Mouse (Mus musculus) intestine, embryonic 14.5 days (tissue): ENCODE results near the gene Fbln5. TPM values are rescaled to one million over a fixed set of nuclear protein-coding genes. Genes with fewer than 3 reads are reported as not detected.
A peak's percentile ranks its signal among the peaks of the same experiment; 100 is the strongest.

ENCODE experiments used
- ATAC-seq: fragments of 200-750 bp; cut with Nextera tagmentation; replicated peaks from 2 replicates; pipeline ENCODE4 v1.8.0; 2017; ENCODE audit warnings: low read depth, moderate number of reproducible peaks, moderate TSS enrichment, moderate library complexity; ENCODE audit not compliant: low FRiP score, low TSS enrichment
- DNase-seq: peaks from one replicate; pipeline ENCODE4 v3.0.0-alpha.2; 2018; ENCODE audit warnings: low spot score
- H3K27ac ChIP-seq: fragments of 300-500 bp; sonication (generic); 2 replicates; pipeline ENCODE4 v1.5.1; 2014; ENCODE audit warnings: low read depth, mild to moderate bottlenecking, control low read depth
- H3K27me3 ChIP-seq: fragments of 300-500 bp; sonication (generic); replicated peaks from 2 replicates; pipeline ENCODE4 v1.6.1; 2014; ENCODE audit warnings: low read length, control low read depth; ENCODE audit not compliant: control insufficient read depth, insufficient read depth
- H3K36me3 ChIP-seq: fragments of 300-500 bp; sonication (generic); 2 replicates; pipeline ENCODE4 v1.6.1; 2014; ENCODE audit warnings: low read length, control low read depth; ENCODE audit not compliant: control insufficient read depth, insufficient read depth
- H3K4me1 ChIP-seq: fragments of 300-500 bp; sonication (generic); replicated peaks from 2 replicates; pipeline ENCODE4 v1.6.1; 2014; ENCODE audit warnings: low read length, control low read depth, mixed read lengths; ENCODE audit not compliant: control insufficient read depth, insufficient read depth
- H3K4me2 ChIP-seq: fragments of 300-500 bp; sonication (generic); 2 replicates; pipeline ENCODE4 v1.6.1; 2014; ENCODE audit warnings: low read length
- H3K4me3 ChIP-seq: fragments of 300-500 bp; sonication (generic); 2 replicates; pipeline ENCODE4 v1.5.1; 2014; ENCODE audit warnings: low read depth, low read length, control low read depth, mixed read lengths
- H3K9ac ChIP-seq: fragments of 300-500 bp; sonication (generic); 2 replicates; pipeline ENCODE4 v1.6.1; 2014; ENCODE audit warnings: mild to moderate bottlenecking, low read length
- H3K9me3 ChIP-seq: fragments of 300-500 bp; sonication (generic); 2 replicates; pipeline ENCODE4 v1.6.1; 2016; ENCODE audit warnings: low read length, control low read depth; ENCODE audit not compliant: control insufficient read depth
- WGBS: fragments of 180-500 bp; shearing (Covaris S2); extraction: QIAGEN DNeasy Blood & Tissue Kit; methylation state at CpG from one replicate; pipeline ENCODE4 v1.1.7; 2014; 5-methylcytosine and 5-hydroxymethylcytosine counted together
- polyA plus RNA-seq: library from polyadenylated mRNA; unstranded; fragments of >200 nt; fragmentation: Nextera tagmentation; extraction: Ambion mirVana; gene quantifications from 2 replicates; pipeline ENCODE4 v1.2.1, GENCODE M21; 2014

The Fbln5 gene
- polyA plus RNA-seq: 42.4 and 44.0 TPM in 2 replicates

DNA sequence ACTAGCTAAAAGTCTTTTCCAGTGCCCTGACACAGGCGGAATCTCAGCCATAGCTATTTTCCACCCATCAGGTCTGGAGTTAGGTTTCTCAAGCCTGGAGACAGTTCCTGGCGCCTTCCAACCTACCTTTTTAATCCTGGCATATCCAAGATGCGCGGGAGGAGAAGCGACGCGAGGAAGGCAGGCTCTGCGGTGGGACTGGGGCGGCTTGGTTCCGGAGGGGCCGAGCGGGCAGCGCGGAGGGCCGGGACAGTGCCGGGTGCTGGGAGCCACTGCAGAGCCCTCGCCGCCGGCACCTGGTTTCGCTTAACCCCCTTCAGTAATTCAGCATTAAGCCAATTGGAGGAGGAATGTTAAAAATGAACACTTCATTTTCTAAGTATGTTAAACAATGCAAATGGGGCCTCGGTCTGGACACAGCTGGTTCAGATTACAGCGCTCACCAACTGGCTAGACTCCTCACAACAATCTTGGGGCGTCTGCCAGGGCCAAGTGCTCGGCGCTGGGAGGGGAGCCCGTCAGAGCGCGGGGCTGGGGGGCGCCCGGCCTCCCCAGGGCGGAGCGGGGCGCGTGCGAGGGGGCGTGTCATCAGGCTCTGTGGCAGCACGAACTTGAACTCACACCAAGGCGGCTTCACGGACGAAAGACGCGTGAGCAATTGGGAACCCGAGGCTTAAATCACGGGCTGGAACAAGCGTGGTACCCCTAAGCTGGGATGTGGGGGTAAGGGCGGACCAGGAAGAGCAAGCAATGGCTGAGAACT is at the start of gene Fbln5:
Fbln5 (minus strand) TSS at position 448 of the 763 bp plus-strand sequence.
- Histone ChIP-seq H3K27me3 (no peaks in the 10 kb centered on the region; the same call in 1 of the 2 replicates), H3K4me2 (peak within 1 kb of the TSS; percentile 94), H3K9ac (peak within 1 kb of the TSS; percentile 44), H3K36me3 (no peaks in the 10 kb centered on the region), H3K4me1 (no peaks in the 10 kb centered on the region; the same call in 1 of the 2 replicates), H3K4me3 (peak within 1 kb of the TSS; percentile 41), H3K9me3 (no peaks in the 10 kb centered on the region), H3K27ac (peak within 1 kb of the TSS; percentile 76)
- ATAC-seq (peak; percentile 76), DNase-seq (peak; percentile 74)
- WGBS: 1% methylated on average over 46 of the region's 46 CpGs

DNA sequence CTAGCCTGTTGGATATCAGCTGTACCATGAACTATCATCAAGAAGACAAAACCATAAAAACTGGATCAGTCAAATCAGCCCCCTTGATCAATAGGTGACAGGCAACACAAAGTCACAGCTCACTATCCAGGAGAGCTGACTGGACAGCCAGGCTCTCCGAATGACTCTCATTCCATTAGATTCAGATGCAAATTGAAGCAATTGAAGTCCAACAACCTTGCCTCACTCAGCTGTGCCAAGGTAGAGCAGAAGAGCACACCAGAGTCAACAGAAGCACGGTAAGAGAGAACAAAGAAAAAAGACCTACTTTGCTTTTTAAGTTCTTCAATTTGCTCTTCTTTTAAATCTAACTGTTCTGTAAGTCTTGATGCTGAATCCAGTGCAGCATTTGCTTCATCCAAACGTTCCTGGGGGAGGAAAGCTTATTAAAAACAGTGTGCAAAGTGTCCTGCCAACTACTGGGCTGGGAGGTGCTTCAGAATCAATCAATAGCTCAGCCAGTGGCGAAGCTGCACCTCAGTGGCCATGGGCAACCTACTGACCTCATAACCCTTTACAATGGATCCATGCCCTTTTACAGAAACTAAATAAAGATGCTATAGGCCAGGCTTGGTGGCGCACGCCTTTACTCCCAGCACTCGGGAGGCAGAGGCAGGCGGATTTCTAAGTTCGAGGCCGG is 43.6 kb upstream of the Fbln5 start:
- H3K4me2 ChIP-seq: no peak overlapping the region
- H3K9ac ChIP-seq: no peak overlapping the region
- H3K9me3 ChIP-seq: no peaks in the 10 kb centered on the region
- ATAC-seq: no peak
- H3K4me3 ChIP-seq: no peak overlapping the region
- DNase-seq: no peak
- WGBS: 88% methylated on average over 10 of the region's 10 CpGs
- H3K27me3 ChIP-seq: no peaks in the 10 kb centered on the region
- H3K27ac ChIP-seq: no peak overlapping the region
- no peaks in the 10 kb centered on the region for H3K4me1 ChIP-seq
- H3K36me3 ChIP-seq: peaks cover 34% of the 10 kb centered on the region

DNA sequence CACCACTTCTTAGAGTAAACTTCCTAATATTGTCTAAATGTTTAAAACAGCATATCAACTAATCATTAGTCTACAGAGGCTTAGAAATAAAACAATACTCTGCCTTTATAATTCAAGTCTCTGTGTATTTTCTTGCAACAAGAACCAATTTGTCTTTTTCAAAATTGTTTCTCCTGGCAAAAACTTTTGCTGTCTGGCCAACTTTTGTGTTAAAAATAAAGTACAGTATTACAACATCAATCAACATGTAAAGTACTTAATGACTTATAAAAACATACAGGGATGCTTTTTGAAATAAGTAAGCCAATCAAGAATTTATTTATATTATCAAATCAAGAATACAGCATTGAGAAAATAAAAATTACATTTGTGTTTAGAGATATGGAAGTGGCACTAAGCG is 41.4 kb upstream of the Fbln5 start:
- Histone ChIP-seq H3K9ac (no peak overlapping the region), H3K27ac (no peak overlapping the region), H3K4me1 (no peaks in the 10 kb centered on the region), H3K9me3 (no peaks in the 10 kb centered on the region), H3K4me3 (no peak overlapping the region), H3K27me3 (no peaks in the 10 kb centered on the region), H3K4me2 (no peak overlapping the region), H3K36me3 (peaks cover 24% of the 10 kb centered on the region)
- WGBS: 87% methylated on average over 1 of the region's 1 CpGs
- ATAC-seq: no peak
- no peak for DNase-seq

DNA sequence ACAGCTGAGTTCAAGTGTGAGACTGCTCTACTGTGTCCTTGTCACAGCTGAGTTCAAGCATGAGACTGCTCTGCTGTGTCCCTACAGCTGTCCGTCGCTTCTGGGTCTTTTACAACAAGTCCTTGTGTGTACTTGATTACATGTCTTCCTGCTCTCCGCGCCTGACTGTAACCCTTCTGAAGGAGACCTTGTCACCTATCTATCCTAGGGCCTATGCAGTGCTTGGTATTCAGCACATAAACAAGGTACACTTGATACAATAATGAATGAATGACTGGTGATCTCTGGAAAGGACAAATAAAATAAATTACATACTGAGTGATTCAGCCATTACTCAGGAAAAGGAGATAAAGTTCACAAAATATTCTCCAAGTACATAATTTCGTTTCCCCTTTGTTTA is 39.2 kb upstream of the Fbln5 start:
- peaks cover 17% of the 10 kb centered on the region for H3K36me3 ChIP-seq
- H3K9ac ChIP-seq: no peak overlapping the region
- H3K27ac ChIP-seq: no peak overlapping the region
- H3K4me2 ChIP-seq: no peak overlapping the region
- no peaks in the 10 kb centered on the region for H3K9me3 ChIP-seq
- WGBS: 91% methylated on average over 5 of the region's 5 CpGs
- H3K4me1 ChIP-seq: no peaks in the 10 kb centered on the region
- H3K4me3 ChIP-seq: no peak overlapping the region
- DNase-seq: no peak
- H3K27me3 ChIP-seq: no peaks in the 10 kb centered on the region
- no peak for ATAC-seq

DNA sequence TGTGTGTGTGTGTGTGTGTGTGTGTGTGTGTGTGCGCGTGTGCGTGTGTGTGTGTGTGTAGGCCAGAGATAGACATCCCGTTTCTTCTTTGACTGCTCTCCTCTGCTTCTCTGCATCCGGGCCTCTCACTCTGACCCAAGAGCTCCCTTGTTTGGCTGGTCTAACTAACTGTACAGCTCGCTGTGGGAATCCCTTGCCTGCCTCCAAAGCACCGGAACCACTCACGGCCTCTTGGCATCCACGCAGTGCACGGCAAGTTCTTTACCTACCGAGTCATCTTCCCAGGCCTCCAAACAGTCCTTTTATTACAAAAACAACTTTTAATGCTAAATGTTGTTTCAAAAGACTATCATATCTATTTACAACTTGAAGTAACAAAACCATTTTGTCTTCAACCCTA is 35.5 kb upstream of the Fbln5 start:
- Histone ChIP-seq H3K9me3 (no peaks in the 10 kb centered on the region), H3K4me3 (no peak overlapping the region), H3K4me1 (no peaks in the 10 kb centered on the region), H3K27me3 (no peaks in the 10 kb centered on the region), H3K4me2 (no peak overlapping the region), H3K27ac (no peak overlapping the region), H3K36me3 (no peaks in the 10 kb centered on the region; the same call in 1 of the 2 replicates), H3K9ac (no peak overlapping the region)
- DNase-seq: no peak
- 94% methylated on average over 11 of the region's 11 CpGs for WGBS
- no peak for ATAC-seq

DNA sequence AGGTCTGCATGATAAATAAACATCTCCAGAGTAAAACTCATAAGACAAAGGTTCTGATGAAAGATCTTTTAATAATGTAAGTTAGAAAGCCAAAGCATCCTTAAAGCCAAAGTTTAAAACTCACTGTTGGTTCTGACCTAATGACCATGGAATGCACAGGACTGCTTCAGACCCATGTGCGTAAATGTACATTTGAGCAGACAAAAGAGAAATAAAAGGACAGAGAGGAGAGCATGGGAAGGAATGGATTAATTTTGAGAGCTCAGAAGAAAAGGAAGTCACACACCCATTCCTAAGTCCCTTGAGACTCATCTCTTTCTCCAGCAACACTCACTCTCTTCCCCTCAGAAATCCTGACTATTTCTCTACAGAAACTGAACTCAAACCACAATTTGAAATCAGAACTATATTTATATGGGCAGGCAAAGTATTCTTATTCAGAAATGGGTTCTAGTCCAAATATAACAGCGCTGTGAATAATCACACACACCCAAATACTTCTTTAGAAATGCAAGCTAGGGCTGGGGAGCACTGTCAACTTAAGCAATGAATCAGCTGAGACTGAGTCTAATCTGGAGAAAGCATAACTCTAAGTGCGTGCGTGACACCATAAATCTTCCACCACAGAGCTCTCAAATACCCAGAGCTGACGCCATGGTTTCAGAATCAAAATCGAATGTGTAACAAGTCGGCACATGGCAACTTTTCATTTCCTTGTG is 33.1 kb upstream of the Fbln5 start:
- no peaks in the 10 kb centered on the region for H3K27me3 ChIP-seq
- no peak for DNase-seq
- H3K4me3 ChIP-seq: no peak overlapping the region
- no peak overlapping the region for H3K9ac ChIP-seq
- H3K36me3 ChIP-seq: no peaks in the 10 kb centered on the region
- no peaks in the 10 kb centered on the region for H3K9me3 ChIP-seq
- no peaks in the 10 kb centered on the region for H3K4me1 ChIP-seq
- WGBS: 75% methylated on average over 7 of the region's 7 CpGs
- no peak overlapping the region for H3K4me2 ChIP-seq
- H3K27ac ChIP-seq: no peak overlapping the region
- ATAC-seq: no peak

DNA sequence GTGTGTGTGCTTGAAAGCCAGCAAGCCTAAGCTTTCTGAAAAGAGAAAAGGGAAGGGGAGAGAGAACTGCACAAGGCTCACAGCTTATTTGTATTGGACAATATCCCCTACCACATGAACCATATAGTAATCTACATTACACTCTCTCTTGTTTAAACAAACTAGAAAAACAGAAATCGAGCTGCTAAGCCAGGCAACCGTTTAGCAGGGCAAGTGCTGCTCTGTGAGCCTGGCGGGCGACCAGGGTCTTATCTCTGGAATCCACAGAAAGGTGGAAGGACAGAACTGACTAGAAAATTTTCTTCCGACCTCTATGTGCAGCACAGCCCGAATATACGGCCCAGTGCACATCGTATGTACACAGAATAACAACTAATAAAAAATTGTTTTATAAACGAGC is 32.5 kb upstream of the Fbln5 start:
- Histone ChIP-seq H3K36me3 (peaks cover 2% of the 10 kb centered on the region; the same call in 1 of the 2 replicates), H3K9me3 (no peaks in the 10 kb centered on the region), H3K4me3 (no peak overlapping the region), H3K27me3 (no peaks in the 10 kb centered on the region), H3K4me1 (no peaks in the 10 kb centered on the region), H3K4me2 (no peak overlapping the region), H3K9ac (no peak overlapping the region), H3K27ac (no peak overlapping the region)
- WGBS: 59% methylated on average over 9 of the region's 9 CpGs
- no peak for DNase-seq
- ATAC-seq: no peak

DNA sequence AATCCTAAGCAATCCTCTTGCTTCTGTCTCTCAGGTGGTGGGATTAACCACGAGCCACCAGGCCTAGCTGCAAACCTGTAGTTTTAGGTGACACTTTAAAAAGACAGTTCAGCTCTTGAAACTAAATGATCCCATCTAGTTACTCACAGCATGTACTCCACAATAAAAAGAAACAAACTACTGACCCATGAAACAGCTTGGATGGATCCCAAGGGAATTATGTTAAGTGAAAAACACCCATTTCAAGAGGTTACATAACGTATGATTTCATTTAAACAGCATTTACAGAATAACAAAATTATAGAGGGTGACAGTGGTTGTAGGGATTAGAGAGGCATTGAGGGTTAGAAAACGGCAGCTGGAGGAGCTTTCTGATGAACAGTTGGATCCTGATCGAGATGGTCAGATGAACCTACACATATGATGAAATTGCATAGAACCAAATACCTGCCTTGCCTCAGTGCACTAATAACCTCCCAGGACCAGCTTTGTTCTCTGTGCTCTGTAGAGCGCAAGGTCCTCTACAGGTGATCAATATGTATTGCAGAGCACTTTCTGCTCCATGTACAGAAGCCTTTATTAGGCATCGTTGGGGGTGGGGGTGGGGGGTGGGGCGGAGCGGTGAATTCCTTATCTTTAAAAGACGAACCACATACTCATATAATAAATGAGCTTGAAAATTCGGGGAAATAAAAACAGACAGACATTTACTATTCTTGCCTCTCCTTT is 17.9 kb upstream of the Fbln5 start:
- WGBS: 92% methylated on average over 10 of the region's 10 CpGs
- H3K27me3 ChIP-seq: no peaks in the 10 kb centered on the region
- H3K9me3 ChIP-seq: no peaks in the 10 kb centered on the region
- H3K4me2 ChIP-seq: no peak overlapping the region
- H3K4me3 ChIP-seq: no peak overlapping the region
- H3K4me1 ChIP-seq: no peaks in the 10 kb centered on the region
- H3K36me3 ChIP-seq: peaks cover 43% of the 10 kb centered on the region
- DNase-seq (peak; percentile 33), ATAC-seq (no peak)
- no peak overlapping the region for H3K9ac ChIP-seq
- no peak overlapping the region for H3K27ac ChIP-seq
